Mouse (Mus musculus): ENCODE results near the gene Gm49425.
A peak's percentile ranks its signal among the peaks of the same experiment; 100 is the strongest.
"Not testable (repeated sequence)": the region's sequence is repeated elsewhere in the genome, so short reads cannot be mapped to it uniquely, and the experiment has no call there.

Gm49425 gene

DNA sequence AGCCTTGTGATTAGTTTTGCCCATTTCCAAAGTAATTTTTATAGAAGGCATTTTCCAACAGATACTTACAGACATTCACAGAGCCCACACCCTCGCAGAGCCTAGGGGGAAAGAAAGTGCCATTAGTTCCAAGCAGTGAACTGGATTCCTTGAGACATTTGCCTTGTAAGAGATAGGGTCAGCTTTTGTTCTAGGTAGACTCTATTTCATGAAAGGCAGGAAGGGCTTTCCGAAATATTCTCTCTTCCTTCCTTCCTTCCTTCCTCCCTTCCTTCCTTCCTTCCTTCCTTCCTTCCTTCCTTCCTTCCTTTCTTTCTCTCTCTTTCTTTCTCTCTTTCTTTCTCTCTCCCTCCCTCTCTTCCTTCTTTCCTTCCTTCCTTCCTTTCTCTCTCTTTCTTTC lies at the start of gene Gm49425:
Gene Gm49425 (minus strand): TSS at position 101 of the 400 bp plus-strand sequence.
- DNase-seq (ENCODE audit: low read depth, low spot score) = not testable (repeated sequence)

- DNase-seq (ENCODE audit: low read depth, low spot score) = no peak
These were observed 45.8 kb upstream of the Gm49425 start, which contains the start of gene Krt90 for GRCm38 (mm10) chr15:101562850-101563249. Gene Krt90 (minus strand): TSS chr15:101562950.

GRCm38 (mm10) chr15:101558034-101558646 lies 41.1 kb upstream of the Gm49425 start:
- DNase-seq (ENCODE audit: low read depth, low spot score) = no peak

DNA sequence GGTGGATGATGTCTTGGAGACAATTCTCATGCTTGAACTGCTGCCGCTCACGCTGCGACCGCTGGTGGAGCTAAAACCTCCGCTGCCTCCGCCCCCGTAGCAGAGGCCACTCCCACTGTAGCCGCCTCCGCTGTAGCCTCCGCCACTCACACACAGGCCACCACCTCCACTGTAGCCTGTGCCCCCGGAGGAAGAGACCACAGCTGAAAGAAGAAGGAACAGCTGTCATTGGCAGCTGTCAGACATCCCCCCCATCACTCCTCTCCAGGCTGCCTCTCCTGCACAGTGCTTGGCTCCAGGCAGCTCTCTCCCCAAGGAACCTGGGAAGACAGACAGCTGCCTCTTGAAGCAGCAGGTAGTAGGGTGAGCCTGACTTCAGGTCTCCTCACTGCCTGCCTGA lies 36.1 kb upstream of the Gm49425 start:
- DNase-seq (ENCODE audit: low read depth, low spot score) = no peak

GRCm38 (mm10) chr15:101552188-101552587 lies 35.1 kb upstream of the Gm49425 start:
- DNase-seq (ENCODE audit: low read depth, low spot score) = no peak

GRCm38 (mm10) chr15:101550567-101550966 lies 33.5 kb upstream of the Gm49425 start, which contains the start of gene Krt82:
Gene Krt82 (minus strand): TSS chr15:101550667.
- no peak for DNase-seq (ENCODE audit: low read depth, low spot score)

DNA sequence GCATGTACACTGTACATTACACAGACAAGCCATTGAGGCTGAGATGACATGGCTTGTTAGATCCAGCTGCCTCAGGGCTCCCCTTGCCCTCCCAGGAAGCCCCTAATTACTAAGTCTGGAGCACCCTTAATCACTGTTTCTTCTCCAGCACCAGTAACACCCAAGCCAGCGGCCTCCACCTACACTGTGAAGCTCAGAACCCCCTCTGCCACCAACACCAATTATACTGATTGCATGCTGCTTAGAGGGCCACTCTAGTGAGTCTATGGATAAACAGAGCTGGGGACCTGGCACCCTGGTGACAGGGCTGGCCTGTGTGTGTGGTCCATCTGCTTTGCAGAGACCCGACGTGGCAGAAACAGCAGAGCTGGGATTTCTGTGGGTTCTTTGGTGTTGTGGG lies 27.4 kb upstream of the Gm49425 start:
- no peak for DNase-seq (ENCODE audit: low read depth, low spot score)

- no peak for DNase-seq (ENCODE audit: low read depth, low spot score)
These were observed 25.5 kb upstream of the Gm49425 start for GRCm38 (mm10) chr15:101542543-101542942.

GRCm38 (mm10) chr15:101538580-101538900 lies 21.5 kb upstream of the Gm49425 start:
- DNase-seq (ENCODE audit: low read depth, low spot score) = no peak

DNA sequence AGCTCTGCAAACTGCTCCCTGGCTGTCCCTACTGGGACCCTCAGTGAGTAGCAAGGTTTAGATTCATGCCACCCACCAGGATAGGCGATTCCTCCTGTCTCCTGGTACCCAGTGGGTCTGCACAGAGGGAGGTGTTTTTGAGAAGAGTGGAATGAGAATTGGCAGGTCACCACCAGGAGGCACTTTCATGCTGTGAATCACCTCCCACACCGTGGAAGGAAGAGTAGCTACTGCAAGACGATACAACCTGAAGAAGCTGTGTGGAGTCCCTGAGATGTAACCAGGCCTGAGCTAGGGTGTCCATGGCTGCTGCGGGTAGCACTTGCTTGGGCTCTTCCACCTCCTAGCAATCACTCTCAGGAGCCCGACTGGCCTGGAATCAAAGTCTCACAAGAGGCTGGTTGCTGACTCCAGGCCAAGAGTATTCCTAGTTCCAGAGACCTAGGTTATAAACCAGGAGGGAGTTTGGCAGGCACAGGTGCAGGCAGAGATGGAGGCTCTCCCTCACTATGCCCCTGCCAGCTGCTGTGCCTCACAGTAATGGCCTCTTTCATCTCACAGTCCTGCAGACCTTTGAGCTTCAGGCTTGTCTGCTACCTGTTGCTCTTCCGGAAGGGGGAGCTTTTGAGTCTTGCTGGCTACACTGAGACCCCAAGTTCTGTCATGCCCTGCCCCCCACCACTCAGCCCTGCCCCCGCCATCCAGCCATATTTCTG lies 21.0 kb upstream of the Gm49425 start:
- DNase-seq (ENCODE audit: low read depth, low spot score) = no peak

DNA sequence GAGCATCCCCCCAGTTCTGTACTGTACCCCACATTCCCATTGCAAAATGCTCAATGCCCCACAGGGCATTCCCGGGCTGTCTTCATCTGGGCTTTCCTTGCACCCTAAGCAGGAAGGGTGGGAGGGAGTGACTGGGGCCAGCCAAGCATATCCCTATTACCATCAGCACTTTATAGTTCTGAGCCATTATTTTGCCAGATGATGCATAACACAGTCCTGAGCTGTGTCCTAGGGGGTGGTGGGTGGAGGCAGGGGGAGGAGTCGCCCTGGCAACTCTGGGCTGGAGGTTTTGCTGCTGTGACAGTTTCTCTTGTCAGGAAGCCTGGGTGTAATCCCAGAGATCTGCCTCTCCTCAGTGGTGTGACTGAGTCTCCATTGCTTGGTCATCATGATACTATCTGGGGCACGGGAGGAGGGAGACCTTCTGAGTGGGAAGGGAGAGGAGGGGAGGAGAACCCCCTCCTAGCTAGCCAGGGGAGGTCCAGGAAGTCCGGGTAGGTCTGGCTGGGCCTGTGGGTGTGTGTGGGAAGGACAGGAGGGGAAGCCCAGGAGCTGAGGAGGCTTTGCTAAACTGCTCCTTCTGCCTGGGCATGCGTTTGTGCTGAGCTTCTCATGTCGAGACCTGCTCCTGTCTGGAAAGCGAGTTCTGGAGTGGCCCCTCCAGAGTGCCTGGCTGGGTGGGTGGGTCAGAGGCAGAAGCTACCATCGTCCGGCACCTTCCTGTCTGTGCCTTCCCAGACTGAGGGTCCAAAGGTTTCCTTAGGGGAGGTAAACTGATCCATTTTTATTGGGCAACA lies 19.2 kb upstream of the Gm49425 start:
- no peak for DNase-seq (ENCODE audit: low read depth, low spot score)

DNA sequence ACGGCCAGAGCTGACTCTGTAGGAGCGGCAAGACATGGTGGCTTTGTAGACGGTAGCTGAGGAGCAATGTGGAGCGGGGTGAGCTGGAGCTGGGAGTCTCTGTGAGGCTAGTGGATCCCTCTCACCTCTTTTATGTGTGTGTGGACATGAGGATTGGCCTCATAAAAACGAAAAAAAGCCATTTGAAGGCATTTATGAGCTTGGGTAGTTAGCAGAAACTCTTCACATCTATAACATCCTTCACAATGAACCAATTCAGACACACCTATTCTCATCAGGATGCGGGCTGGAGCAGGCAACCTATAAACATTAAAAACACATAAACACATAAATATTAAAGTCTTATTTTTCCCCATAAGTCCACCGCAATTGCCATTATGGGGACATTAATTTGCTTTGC lies 15.7 kb upstream of the Gm49425 start, which contains the start of gene Krt84:
Gene Krt84 (minus strand): TSS at position 101 of the 400 bp plus-strand sequence.
- DNase-seq (ENCODE audit: low read depth, low spot score) = no peak

DNA sequence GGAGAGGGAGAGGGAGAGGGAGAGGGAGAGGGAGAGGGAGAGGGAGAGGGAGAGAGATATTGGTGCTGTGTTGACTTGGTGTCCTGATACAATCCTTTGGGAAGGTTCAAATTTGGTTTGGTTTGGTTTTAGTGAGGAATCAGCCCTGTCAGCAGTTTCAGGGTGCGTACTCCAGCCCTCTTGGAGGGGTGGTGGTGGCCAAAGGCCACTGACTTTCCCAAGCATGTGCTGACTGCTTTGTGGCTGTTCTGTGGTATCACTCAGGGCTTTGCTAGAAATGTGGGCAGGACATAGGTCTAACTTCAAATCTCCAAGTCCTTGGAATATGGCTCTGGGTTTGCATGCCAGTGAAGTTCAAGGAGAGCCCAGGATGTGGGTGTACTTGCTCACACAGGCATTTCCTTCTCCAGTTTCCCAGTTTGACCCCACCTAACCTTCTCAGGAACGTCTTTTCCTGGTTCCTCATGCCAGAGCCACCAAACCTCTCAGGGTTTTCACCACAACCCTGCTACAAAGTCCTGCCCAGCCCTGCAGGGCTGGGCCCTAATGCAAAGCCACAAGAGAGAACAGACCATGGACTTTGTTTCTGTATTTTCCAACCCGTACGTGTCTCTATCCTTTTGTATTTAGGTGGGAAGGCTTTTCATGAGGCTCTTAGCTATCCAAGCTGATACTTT lies 5.6 kb upstream of the Gm49425 start:
- no peak for DNase-seq (ENCODE audit: low read depth, low spot score)

DNA sequence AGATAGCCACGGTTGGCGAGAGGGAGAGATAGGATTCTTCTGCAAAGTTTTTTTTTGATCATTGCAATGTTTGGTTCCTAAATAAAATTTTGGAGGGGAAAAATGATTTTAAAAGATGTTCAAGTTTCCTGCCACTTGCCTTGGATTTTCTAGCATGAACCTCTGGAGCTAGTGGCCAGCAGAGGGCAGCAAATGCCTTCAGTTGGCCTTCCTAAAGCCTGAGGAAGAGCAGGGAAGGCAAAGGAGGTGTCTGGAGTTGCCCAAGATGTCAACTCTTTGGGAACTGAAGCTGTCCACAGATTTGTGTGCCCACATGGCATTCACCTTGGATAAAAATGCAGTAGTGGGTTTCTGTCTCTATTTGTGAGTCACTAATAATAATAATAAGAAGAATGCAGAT lies 2.7 kb upstream of the Gm49425 start:
- peak; percentile 71 for DNase-seq (ENCODE audit: low read depth, low spot score)

- DNase-seq (ENCODE audit: low read depth, low spot score) = no peak
These were observed 8.8 kb downstream of the Gm49425 start for GRCm38 (mm10) chr15:101508247-101508646.

DNA sequence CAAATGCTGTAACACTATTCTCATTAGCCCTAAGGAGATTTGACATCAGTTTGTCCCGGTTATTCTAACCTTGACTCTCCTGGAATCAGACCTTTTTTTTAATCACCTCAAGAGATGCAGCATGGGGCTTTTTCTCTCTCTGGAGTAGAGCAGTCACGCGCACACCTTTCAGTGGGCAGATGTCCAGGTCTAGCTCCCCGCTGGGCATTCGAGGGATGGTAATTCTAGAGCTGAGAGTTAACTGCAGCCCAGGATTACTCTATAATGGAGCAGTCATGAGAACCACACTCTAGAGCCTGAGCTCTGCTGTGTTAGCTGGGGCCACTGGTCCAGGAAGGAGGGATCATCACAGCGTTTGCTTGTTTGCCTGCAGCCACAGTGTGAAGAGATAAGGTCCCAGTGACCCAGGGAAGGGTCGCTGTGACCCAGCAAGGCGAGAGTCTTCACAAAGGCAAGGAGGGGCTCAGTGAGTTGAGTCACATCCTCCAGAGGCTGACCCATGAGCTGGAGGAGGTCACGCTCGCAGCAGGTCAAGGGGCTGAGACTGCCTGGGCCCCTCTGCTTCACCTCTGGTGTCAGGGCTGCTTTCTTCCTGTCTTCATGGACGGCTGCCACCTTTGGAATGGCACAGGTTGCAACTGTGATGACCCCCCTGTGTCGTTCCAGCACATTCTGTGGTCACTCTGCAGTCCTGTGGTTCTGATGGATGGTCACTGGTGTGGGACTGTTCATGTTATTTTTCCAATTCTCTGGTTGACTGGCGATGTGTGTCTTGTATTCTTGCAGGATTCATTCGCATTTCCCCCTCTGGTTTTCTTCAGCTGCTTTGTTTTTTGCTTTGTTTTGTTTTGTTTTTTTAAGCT lies 9.9 kb downstream of the Gm49425 start:
- no peak for DNase-seq (ENCODE audit: low read depth, low spot score)

GRCm38 (mm10) chr15:101497181-101497580 lies 19.9 kb downstream of the Gm49425 start:
- no peak for DNase-seq (ENCODE audit: low read depth, low spot score)

GRCm38 (mm10) chr15:101495266-101495665 lies 21.8 kb downstream of the Gm49425 start:
- no peak for DNase-seq (ENCODE audit: low read depth, low spot score)

GRCm38 (mm10) chr15:101494203-101494602 lies 22.9 kb downstream of the Gm49425 start:
- DNase-seq (ENCODE audit: low read depth, low spot score) = no peak

DNA sequence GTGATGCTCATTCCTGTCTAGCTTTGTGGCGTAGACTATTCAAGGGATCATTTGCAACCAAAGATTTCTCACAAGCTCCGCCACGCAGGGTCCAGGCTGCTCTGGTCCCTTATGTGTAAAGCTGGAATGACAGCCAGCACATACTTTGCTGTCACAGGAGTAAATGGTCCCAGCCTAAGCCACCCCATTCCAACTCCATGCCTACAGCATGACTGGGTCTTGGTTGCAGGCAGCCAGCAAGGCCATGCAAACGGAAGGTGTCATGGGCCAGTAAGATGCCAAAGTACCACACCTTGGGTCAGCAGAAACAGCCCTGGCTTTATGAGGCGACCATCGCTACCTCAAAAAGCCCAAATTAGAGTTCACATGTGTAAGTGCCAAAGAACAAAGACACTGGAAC lies 23.3 kb downstream of the Gm49425 start:
- DNase-seq (ENCODE audit: low read depth, low spot score) = no peak

DNA sequence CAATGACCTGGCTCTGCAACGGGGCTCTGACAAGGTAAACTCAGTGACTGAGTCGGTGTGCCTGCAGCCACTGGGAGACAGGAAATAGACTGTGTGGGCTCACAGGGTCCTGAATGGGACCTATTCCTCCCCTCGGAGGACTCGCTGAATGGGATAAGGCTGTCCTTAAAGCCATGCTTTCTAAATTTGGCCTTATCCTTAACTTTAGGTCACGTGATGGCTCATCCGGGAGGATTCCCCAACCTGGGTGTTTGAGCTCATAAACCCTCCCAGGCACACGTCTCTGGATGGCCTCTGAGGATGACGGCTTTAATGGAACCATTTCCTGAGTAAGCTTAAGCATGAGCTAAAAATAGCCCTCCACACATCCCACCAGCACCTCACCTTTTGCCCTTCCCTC lies 24.3 kb downstream of the Gm49425 start:
- DNase-seq (ENCODE audit: low read depth, low spot score) = no peak
